Mouse (Mus musculus): Measurements from ENCODE around the gene Trim28. TPM values are rescaled to one million over a fixed set of nuclear protein-coding genes. Genes with fewer than 3 reads are reported as not detected.

Trim28 gene
- polyA plus RNA-seq, 1 experiment from 2014 or later: 376 TPM

- no peak for ATAC-seq (ENCODE audit: low FRiP score, low read depth)
- Histone ChIP-seq H3K4me3 (no peak overlapping the region), H3K36me3 (peaks cover 33% of the 10 kb centered on the region)
These were observed 4.5 kb downstream of the Trim28 start for GRCm38 (mm10) chr7:13003380-13003779.

GRCm38 (mm10) chr7:13006011-13006410 is 7.1 kb downstream of the Trim28 start:
- Histone ChIP-seq H3K36me3 (peaks cover 33% of the 10 kb centered on the region), H3K27ac (replicated peaks) (no peak overlapping the region), H3K4me1 (peaks cover 28% of the 10 kb centered on the region), H3K4me3 (no peak overlapping the region), H3K9ac (replicated peaks) (no peak overlapping the region), H3K4me2 (replicated peaks) (no peak overlapping the region), H3K9me3 (no peaks in the 10 kb centered on the region), H3K27me3 (peaks cover 21% of the 10 kb centered on the region)
- ATAC-seq (ENCODE audit: low FRiP score, low read depth): no peak
- WGBS: 91% methylated on average over 17 of the region's 17 CpGs

More at GRCm38 (mm10) chr7:13003380-13003779, 4.5 kb downstream of the Trim28 start:
- H3K9ac ChIP-seq (replicated peaks): no peak overlapping the region
- peaks cover 20% of the 10 kb centered on the region for H3K27me3 ChIP-seq
- H3K4me2 ChIP-seq (replicated peaks): no peak overlapping the region
- 74% methylated on average over 5 of the region's 5 CpGs for WGBS
- H3K27ac ChIP-seq (replicated peaks): no peak overlapping the region
- no peaks in the 10 kb centered on the region for H3K9me3 ChIP-seq
- H3K4me1 ChIP-seq: peaks cover 15% of the 10 kb centered on the region

DNA sequence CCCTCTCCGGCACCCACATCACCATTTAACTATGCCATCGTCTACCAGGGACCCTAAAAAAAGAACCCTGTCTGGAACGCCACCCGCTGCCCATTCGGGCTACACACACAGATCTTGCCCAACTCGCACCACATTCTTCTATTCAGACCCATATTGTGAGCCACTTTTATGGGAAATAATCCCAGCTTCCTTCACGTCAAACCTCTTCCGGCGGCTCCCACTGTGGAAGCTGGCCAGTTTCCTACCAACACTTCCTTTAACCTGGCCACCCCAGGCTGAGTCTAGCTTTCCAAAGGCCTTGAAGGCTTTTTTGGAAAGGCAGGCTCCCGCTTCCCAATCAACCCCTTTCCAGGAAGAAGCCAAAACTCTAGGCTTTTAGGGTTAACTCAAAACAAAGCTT is 7.6 kb downstream of the Trim28 start:
- 88% methylated on average over 10 of the region's 10 CpGs for WGBS
- ATAC-seq (ENCODE audit: low FRiP score, low read depth): no peak

DNA sequence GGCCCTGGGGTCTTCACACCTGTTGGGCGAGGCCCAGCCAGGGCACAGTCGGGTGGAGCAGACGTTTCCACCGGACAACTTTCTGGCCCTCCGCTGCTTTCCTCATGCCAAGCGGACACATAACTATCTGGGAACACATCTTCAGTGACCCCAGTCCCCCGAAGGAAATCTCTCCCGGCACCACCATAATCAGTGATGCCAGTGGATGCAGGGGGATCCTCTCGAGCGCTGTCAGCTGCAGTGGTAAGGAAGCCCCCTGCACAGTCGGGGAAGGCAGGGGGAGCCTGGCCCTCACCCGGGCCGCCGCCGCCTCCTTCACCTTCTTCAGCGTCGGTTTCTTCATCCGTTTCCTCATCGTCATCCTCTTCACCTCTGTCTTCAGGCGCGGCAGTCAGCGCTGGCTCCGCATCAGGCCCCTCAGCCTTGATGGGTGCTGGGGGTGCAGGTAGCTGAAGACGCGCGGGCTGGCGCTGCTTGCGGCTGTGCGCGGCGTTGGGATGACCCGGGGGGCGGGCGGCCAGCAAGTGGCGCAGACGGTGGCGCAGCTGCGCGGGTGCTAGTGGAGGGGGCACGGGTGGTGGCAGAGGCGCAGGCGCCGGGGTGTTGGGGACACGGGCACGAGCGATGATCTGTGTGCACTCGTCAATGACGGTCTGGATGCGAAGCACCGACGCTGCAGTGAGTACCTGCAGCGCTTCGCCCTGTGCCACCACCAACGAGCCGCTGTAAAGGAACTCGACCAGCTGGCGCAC is 8.6 kb downstream of the Trim28 start:
- Histone ChIP-seq H3K4me2 (replicated peaks) (peak overlapping the region; percentile 34), H3K27me3 (peaks cover 21% of the 10 kb centered on the region), H3K27ac (replicated peaks) (no peak overlapping the region), H3K36me3 (peaks cover 33% of the 10 kb centered on the region), H3K4me3 (peak overlapping the region; percentile 22), H3K9ac (replicated peaks) (peak overlapping the region; percentile 41; the same call in 1 of the 2 replicates), H3K4me1 (peaks cover 28% of the 10 kb centered on the region), H3K9me3 (no peaks in the 10 kb centered on the region)
- 35% methylated on average over 57 of the region's 57 CpGs for WGBS
- ATAC-seq (ENCODE audit: low FRiP score, low read depth): no peak

More for the DNA sequence above, 7.6 kb downstream of the Trim28 start:
- Histone ChIP-seq H3K9me3 (no peaks in the 10 kb centered on the region), H3K36me3 (peaks cover 33% of the 10 kb centered on the region), H3K4me3 (no peak overlapping the region), H3K27me3 (peaks cover 21% of the 10 kb centered on the region), H3K27ac (replicated peaks) (no peak overlapping the region), H3K4me2 (replicated peaks) (no peak overlapping the region), H3K4me1 (peaks cover 28% of the 10 kb centered on the region), H3K9ac (replicated peaks) (no peak overlapping the region)

GRCm38 (mm10) chr7:13009143-13010004 is 10.5 kb downstream of the Trim28 start:
- no peaks in the 10 kb centered on the region for H3K9me3 ChIP-seq
- peak overlapping the region; percentile 75 for H3K9ac ChIP-seq (replicated peaks)
- peak overlapping the region; percentile 58 for H3K4me3 ChIP-seq
- under 1% methylated on average over 42 of the region's 42 CpGs for whole genome bisulfite sequencing
- peak overlapping the region; percentile 73 for H3K4me2 ChIP-seq (replicated peaks)
- peak; percentile 90 for ATAC-seq (ENCODE audit: low FRiP score, low read depth)
- H3K4me1 ChIP-seq: peaks cover 28% of the 10 kb centered on the region
- H3K27ac ChIP-seq (replicated peaks): peak overlapping the region; percentile 90
- peaks cover 33% of the 10 kb centered on the region for H3K36me3 ChIP-seq
- H3K27me3 ChIP-seq: peaks cover 21% of the 10 kb centered on the region

DNA sequence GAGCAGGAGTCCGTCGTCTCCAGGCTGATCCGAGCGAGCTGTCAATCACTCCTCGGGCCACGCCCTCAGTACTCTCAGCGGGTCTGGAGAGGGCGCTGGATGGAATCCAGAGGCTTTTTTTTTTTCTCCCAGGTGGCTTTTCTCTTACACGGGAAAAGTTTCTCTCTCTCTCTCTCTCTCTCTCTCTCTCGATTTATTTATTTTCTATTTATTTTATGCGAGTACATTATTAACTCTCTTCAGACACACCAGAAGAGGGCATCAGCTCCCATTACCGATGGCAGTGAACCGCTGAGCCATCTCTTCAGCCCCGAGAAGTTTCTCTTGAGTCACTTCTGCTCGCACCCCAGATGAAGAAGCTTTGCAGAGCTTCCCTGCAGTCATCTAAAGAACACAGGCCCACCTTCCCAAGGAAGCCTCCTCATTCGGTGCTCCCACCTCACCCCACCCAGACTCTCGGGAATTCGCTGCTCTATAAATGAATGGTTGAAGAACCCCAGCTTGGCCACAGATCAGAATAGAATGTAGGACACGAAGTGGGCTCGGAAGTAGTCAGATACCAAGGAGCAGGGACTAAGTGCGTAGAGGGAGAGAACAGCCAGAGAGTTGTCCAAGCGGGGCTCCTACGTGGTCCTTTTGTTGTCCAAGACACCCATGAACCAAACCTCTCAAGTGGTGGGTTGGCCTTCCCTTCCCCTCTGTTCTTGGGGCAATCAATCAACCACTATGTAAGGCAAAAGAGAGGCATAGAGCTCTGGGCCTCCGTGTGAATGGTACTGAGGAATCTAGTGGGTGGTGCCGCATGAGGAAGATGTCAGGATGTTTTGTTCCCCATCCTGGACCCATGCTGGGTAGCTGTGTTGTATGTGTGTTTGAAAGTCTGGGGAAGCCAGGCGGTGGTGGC is 11.3 kb downstream of the Trim28 start, which contains the start of gene Zbtb45:
TSS of gene Zbtb45 (minus strand) at position 30 of the 904 bp plus-strand sequence.
- peak within 1 kb of the TSS; percentile 58 for H3K4me3 ChIP-seq
- no peak for ATAC-seq (ENCODE audit: low FRiP score, low read depth)
- peak within 1 kb of the TSS; percentile 73 for H3K4me2 ChIP-seq (replicated peaks)
- peak within 1 kb of the TSS; percentile 90 for H3K27ac ChIP-seq (replicated peaks)
- H3K27me3 ChIP-seq: peaks cover 21% of the 10 kb centered on the region
- H3K9me3 ChIP-seq: no peaks in the 10 kb centered on the region
- H3K9ac ChIP-seq (replicated peaks): peak within 1 kb of the TSS; percentile 75
- WGBS: 15% methylated on average over 26 of the region's 26 CpGs
- peaks cover 28% of the 10 kb centered on the region for H3K36me3 ChIP-seq
- H3K4me1 ChIP-seq: peaks cover 28% of the 10 kb centered on the region

DNA sequence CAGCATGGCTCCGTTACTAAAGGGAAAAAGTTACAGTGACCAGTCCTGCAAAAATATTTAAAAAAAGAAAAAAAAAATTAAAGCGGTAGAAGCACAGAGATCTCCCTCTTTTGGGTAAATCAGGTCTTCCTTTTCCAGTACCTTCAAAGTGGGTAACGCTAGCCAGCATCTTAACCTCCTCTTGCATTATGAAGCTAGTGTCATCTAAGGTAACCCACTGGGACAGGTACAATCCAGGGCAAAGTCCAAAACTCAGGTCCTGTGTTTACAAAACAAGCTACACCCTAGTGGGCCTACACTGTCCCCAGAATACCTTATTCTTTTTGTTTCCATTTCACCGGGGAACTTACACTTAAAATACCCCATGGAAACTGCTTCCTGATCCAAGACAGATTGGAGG is 14.8 kb downstream of the Trim28 start:
- no peaks in the 10 kb centered on the region for H3K27me3 ChIP-seq
- H3K9ac ChIP-seq (replicated peaks): no peak overlapping the region
- no peaks in the 10 kb centered on the region for H3K9me3 ChIP-seq
- WGBS: 68% methylated on average over 4 of the region's 4 CpGs
- H3K4me1 ChIP-seq: peaks cover 10% of the 10 kb centered on the region
- no peak for ATAC-seq (ENCODE audit: low FRiP score, low read depth)
- H3K4me3 ChIP-seq: no peak overlapping the region
- no peak overlapping the region for H3K27ac ChIP-seq (replicated peaks)
- H3K4me2 ChIP-seq (replicated peaks): no peak overlapping the region
- H3K36me3 ChIP-seq: no peaks in the 10 kb centered on the region

- H3K36me3 ChIP-seq: no peaks in the 10 kb centered on the region
- 43% methylated on average over 6 of the region's 6 CpGs for WGBS
These were observed 15.4 kb downstream of the Trim28 start for GRCm38 (mm10) chr7:13014275-13014839.

GRCm38 (mm10) chr7:13015217-13015616 is 16.3 kb downstream of the Trim28 start:
- no peak for ATAC-seq (ENCODE audit: low FRiP score, low read depth)
- no peaks in the 10 kb centered on the region for H3K9me3 ChIP-seq
- WGBS: 84% methylated on average over 1 of the region's 1 CpGs
- H3K27ac ChIP-seq (replicated peaks): no peak overlapping the region
- H3K9ac ChIP-seq (replicated peaks): no peak overlapping the region
- no peaks in the 10 kb centered on the region for H3K27me3 ChIP-seq
- no peaks in the 10 kb centered on the region for H3K36me3 ChIP-seq
- no peak overlapping the region for H3K4me2 ChIP-seq (replicated peaks)
- H3K4me3 ChIP-seq: no peak overlapping the region
- peaks cover 5% of the 10 kb centered on the region for H3K4me1 ChIP-seq

More at GRCm38 (mm10) chr7:13014275-13014839, 15.4 kb downstream of the Trim28 start:
- Histone ChIP-seq H3K27ac (replicated peaks) (no peak overlapping the region), H3K4me3 (no peak overlapping the region), H3K27me3 (no peaks in the 10 kb centered on the region), H3K4me1 (peaks cover 6% of the 10 kb centered on the region), H3K4me2 (replicated peaks) (no peak overlapping the region), H3K9ac (replicated peaks) (no peak overlapping the region), H3K9me3 (no peaks in the 10 kb centered on the region)
- no peak for ATAC-seq (ENCODE audit: low FRiP score, low read depth)

DNA sequence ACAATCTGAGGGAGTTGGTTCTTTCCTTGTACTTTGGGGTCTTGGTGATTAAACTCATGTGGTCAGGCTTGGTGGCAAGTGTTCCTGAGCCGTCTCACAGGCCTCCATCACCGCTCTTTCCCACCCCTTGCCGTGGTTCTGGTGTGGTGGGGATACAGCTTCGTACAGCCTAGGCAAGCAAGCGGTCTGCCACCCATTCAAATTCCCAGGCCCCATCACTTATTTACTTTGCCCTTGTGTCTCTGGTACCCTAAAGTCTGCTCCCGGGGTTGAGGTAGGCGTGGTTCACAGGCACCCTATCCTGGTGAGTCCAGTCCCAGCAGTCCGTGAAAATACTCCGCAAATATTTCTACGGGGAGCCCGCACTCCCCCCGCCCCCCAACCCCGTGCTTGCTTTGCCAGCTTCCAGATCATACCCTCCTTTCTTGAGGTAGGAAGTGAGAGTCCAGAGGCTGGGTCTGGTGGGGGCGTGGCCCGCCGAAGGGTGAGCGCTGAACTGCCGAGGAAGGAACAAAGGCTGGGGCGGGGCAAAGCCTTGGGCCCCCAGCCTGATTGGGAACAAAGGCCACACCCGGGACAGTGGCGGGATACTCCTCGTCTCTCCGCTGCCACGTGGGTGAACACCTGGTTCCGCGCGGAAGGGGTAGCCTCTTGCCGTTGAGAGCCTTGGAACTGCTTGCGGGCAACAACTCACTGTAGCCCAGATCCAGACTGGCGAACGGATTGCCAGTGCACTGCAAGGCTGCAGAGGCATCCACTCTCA is 24.0 kb downstream of the Trim28 start:
- H3K4me3 ChIP-seq: peak overlapping the region; percentile 73
- peak; percentile 67 for ATAC-seq (ENCODE audit: low FRiP score, low read depth)
- H3K9me3 ChIP-seq: no peaks in the 10 kb centered on the region
- WGBS: 4% methylated on average over 31 of the region's 31 CpGs
- H3K27me3 ChIP-seq: no peaks in the 10 kb centered on the region
- H3K4me2 ChIP-seq (replicated peaks): peak overlapping the region; percentile 97
- peaks cover 28% of the 10 kb centered on the region for H3K4me1 ChIP-seq
- H3K36me3 ChIP-seq: peaks cover 25% of the 10 kb centered on the region
- H3K27ac ChIP-seq (replicated peaks): peak overlapping the region; percentile 98
- peak overlapping the region; percentile 72 for H3K9ac ChIP-seq (replicated peaks)

Measured in midbrain, embryonic 12.5 days (tissue).